Mouse (Mus musculus) granulocyte monocyte progenitor cell, adult 5-6 weeks (primary cell): Measurements from ENCODE around the gene Stard13. TPM values are rescaled to one million over a fixed set of nuclear protein-coding genes. Genes with fewer than 3 reads are reported as not detected.
A peak's percentile ranks its signal among the peaks of the same experiment; 100 is the strongest.

Experiments
- ATAC-seq: replicated peaks from 2 replicates; pipeline ENCODE4 v1.8.0; 2016; ENCODE audit warnings: mild to moderate bottlenecking, moderate TSS enrichment, inconsistent platforms; ENCODE audit not compliant: poor library complexity, severe bottlenecking
- total RNA-seq, 2 experiments: library from RNA; stranded (forward) in 1 of 2; stranded (reverse) in 1 of 2; fragments of 200-712, 200-1000 nt in 1 of 2; fragments of >200 nt in 1 of 2; fragmentation: Nextera tagmentation in 1 of 2; gene quantifications; 2 replicates each; pipeline ENCODE4 v1.2.3; 2014 to 2017

Gene Stard13
- total RNA-seq, 2 experiments from 2014 or later, result not detected

GRCm38 (mm10) chr5:151148079-151148478 lies 85.6 kb downstream of the Stard13 start:
- ATAC-seq, result no peak

GRCm38 (mm10) chr5:151145807-151146206 lies 87.8 kb downstream of the Stard13 start:
- no peak for ATAC-seq

- ATAC-seq, result no peak
Measured at GRCm38 (mm10) chr5:151143955-151144354, 89.7 kb downstream of the Stard13 start.

GRCm38 (mm10) chr5:151142671-151143601 lies 90.7 kb downstream of the Stard13 start:
- no peak for ATAC-seq

- ATAC-seq, result peak; percentile 75
Measured at GRCm38 (mm10) chr5:151142241-151142640, 91.4 kb downstream of the Stard13 start.

- no peak for ATAC-seq
Measured at GRCm38 (mm10) chr5:151137901-151138300, 95.7 kb downstream of the Stard13 start.

- no peak for ATAC-seq
Measured at GRCm38 (mm10) chr5:151137311-151137710, 96.3 kb downstream of the Stard13 start.

GRCm38 (mm10) chr5:151135965-151136364 lies 97.7 kb downstream of the Stard13 start:
- no peak for ATAC-seq

GRCm38 (mm10) chr5:151135078-151135826 lies 98.4 kb downstream of the Stard13 start:
- no peak for ATAC-seq

- no peak for ATAC-seq
Measured at GRCm38 (mm10) chr5:151134202-151134601, 99.4 kb downstream of the Stard13 start.

- no peak for ATAC-seq
Measured at GRCm38 (mm10) chr5:151133744-151134143, 99.9 kb downstream of the Stard13 start.

- ATAC-seq, result no peak
Measured at GRCm38 (mm10) chr5:151129762-151130161, 103.9 kb downstream of the Stard13 start.

- ATAC-seq, result no peak
Measured at GRCm38 (mm10) chr5:151127298-151127717, 106.3 kb downstream of the Stard13 start.

GRCm38 (mm10) chr5:151126608-151127005 lies 107.0 kb downstream of the Stard13 start:
- no peak for ATAC-seq

- no peak for ATAC-seq
Measured at GRCm38 (mm10) chr5:151125985-151126607, 107.5 kb downstream of the Stard13 start.

GRCm38 (mm10) chr5:151117846-151118245 lies 115.8 kb downstream of the Stard13 start:
- ATAC-seq, result no peak

GRCm38 (mm10) chr5:151116192-151116887 lies 117.3 kb downstream of the Stard13 start:
- ATAC-seq, result no peak

- no peak for ATAC-seq
Measured at GRCm38 (mm10) chr5:151112743-151113142, 120.9 kb downstream of the Stard13 start.

GRCm38 (mm10) chr5:151111080-151111871 lies 122.4 kb downstream of the Stard13 start:
- no peak for ATAC-seq
